8 mouse cellular contexts compared by ENCODE assay signal in the genomic region with DNA sequence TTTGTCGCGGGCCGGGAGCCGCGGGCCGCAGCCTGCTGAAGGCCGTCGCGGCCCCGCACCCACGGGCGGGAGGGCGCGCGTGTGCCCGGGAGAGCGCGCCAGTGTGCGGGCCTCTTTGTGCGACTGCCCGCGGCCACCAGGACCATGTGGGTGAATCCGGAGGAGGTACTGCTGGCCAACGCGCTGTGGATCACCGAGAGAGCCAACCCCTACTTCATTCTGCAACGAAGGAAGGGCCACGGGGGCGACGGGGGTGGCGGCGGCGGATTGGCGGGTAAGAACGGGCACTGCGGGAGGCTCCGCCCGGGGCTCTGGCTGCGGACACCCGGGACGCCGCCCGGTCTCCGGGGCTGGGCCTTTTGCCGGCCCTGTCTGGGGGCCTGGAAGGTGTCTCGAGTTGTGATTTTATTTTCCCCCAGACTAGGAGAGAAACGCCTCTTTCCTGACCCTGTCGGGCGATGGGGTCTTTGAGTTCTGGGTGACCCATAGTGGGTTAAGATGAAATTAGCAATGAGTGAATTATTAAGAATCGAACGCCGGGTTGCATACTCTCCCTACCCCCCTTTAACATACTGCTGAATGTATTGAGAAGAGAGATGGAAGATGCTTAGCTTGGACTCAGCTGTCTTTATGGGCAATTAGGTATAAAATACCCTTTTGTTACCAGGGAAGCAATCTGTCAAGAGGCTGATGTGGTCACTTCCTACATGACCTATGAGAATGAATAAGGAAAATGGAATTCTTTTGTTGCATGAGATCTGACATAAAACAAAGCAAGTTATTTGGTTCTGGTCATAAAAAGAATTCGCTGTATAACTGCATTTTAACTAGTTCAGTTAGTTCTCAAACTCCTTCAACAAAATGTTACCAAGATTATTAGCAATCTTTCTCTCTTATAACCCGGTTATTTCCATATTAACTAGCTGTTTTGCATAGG. TPM values are rescaled to one million over a fixed set of nuclear protein-coding genes. Genes with fewer than 3 reads are reported as not detected.
DNase-seq lines count a peak whose midpoint lies in the region; ATAC-seq lines count a peak whose summit lies in the region.

A gene (minus strand): TSS at position 240 of the 937 bp plus-strand sequence.

- no peaks in the 10 kb centered on the region for H3K9me3 ChIP-seq in liver, embryonic 15.5 days (replicated peaks)

- H3K4me2 ChIP-seq in liver, embryonic 15.5 days: peak within 1 kb of the TSS; percentile 74

- H3K36me3 ChIP-seq in liver, embryonic 15.5 days (replicated peaks): no peaks in the 10 kb centered on the region

- peak within 1 kb of the TSS; percentile 37 for H3K9ac ChIP-seq in liver, embryonic 15.5 days

- WGBS in liver, embryonic 15.5 days (ENCODE audit: insufficient replicate concordance): 3% methylated on average over 54 of the region's 54 CpGs

- intact Hi-C loops in heart, postnatal 25 days (cut with DNase I): loop anchor here (5.0 kb wide), 1 partner anchor 64 kb away; no protein-coding TSS in a partner anchor

- peak within 1 kb of the TSS; percentile 53; the same call in 1 of the 2 replicates for H3K27ac ChIP-seq in liver, embryonic 15.5 days (replicated peaks)

- H3K4me3 ChIP-seq in liver, embryonic 15.5 days (replicated peaks): peak within 1 kb of the TSS; percentile 59

- H3K4me1 ChIP-seq in liver, embryonic 15.5 days (replicated peaks): peaks cover 4% of the 10 kb centered on the region; the same call in 1 of the 2 replicates

- ATAC-seq in liver, embryonic 15.5 days (ENCODE audit: insufficient read depth): peak; percentile 23; the same call in 1 of the 2 replicates

- peaks cover 52% of the 10 kb centered on the region for H3K27me3 ChIP-seq in liver, embryonic 15.5 days

- peak; percentile 34 for DNase-seq in MN1 (ENCODE audit: low spot score)
- DNase-seq in cerebellum, adult 18-20 months: peak; percentile 67 to 72
- peak; percentile 13 for DNase-seq in forelimb bud, embryonic 11.5 days (ENCODE audit: low read depth, low spot score)
- peak; percentile 9 for DNase-seq in heart, postnatal 25 days (ENCODE audit: low spot score)
- DNase-seq in layer of hippocampus, adult 18-20 months (ENCODE audit: low spot score in 2 of 2): peak; percentile 37 to 48
- DNase-seq in neural tube, embryonic 10.5 days (ENCODE audit: extremely low spot score, low spot score): peak; percentile 77
- DNase-seq in testis, postnatal 14 days (ENCODE audit: low spot score): peak; percentile 23

RNA-seq across cellular contexts. Expression of the gene that starts here (rescaled TPM):
- under 1 TPM in 1 of 2 experiments, not detected in 1; 0.23 TPM for total RNA-seq in heart, postnatal 25 days (2021)
- 1 to 10 TPM in 1 of 2 experiments, under 1 TPM in 1; 0.79 to 1.4 TPM for total RNA-seq in layer of hippocampus, adult 18-20 months (2021)
- 0.15 and 0.29 TPM in 2 replicates for polyA plus RNA-seq in liver, embryonic 15.5 days (2015; fragmentation: Nextera tagmentation; extraction: Ambion mirVana)

Comparison
In these comparisons a context has a peak if more than half of its experiments do, and no peak if none do; other contexts are left out.
1. Peak in every context shown above with its lines: DNase-seq, ATAC-seq, H3K4me3 ChIP-seq and H3K27ac ChIP-seq.
2. Peak in DNase-seq in heart, postnatal 25 days; RNA of the gene not detected or under 1 TPM.
3. Peak in ATAC-seq, H3K4me3 ChIP-seq, H3K27ac ChIP-seq, H3K9ac ChIP-seq and H3K4me2 ChIP-seq in liver, embryonic 15.5 days; RNA of the gene not detected or under 1 TPM.
4. DNase-seq: peak in every context shown above with its lines; median percentile 77 in neural tube, embryonic 10.5 days; 70 in cerebellum, adult 18-20 months; 42 in layer of hippocampus, adult 18-20 months; 34 in MN1; 23 in testis, postnatal 14 days; 13 in forelimb bud, embryonic 11.5 days; 9 in heart, postnatal 25 days.